In genomic region chr15:83029725-83030718, GRCm38 (mm10) we compare ENCODE assay signal across 8 mouse cellular contexts. TPM values are rescaled to one million over a fixed set of nuclear protein-coding genes. Genes with fewer than 3 reads are reported as not detected.
DNase-seq lines count a peak whose midpoint lies in the region; ATAC-seq lines count a peak whose summit lies in the region.

No protein-coding gene starts in this region.

- no peak overlapping the region for H3K4me3 ChIP-seq in heart, embryonic 14.5 days (ENCODE audit: control insufficient read depth in 1 of 2, insufficient read depth in 1 of 2, low read depth in 1 of 2, low read length in 2 of 2)
- H3K4me3 ChIP-seq in embryonic facial prominence, embryonic 13.5 days, result no peak overlapping the region
- peak overlapping the region; percentile 26 for H3K4me3 ChIP-seq in liver, embryonic 16.5 days (ENCODE audit: low read depth, low read length)

- no peak for DNase-seq in heart, adult 18-20 months
- peak; percentile 55 for DNase-seq in 416B (ENCODE audit: low read depth)
- no peak for DNase-seq in adrenal gland, postnatal 25 days
- DNase-seq in Muller cell, postnatal 12 days (ENCODE audit: inconsistent ontology term), result no peak
- DNase-seq in frontal cortex, postnatal 10 days (ENCODE audit: low spot score in 2 of 2), result no peak

- H3K27ac ChIP-seq in heart, embryonic 14.5 days (replicated peaks in 1 of 2; ENCODE audit: control insufficient read depth in 1 of 2, insufficient read depth in 1 of 2, low read depth in 2 of 2, low read length in 2 of 2), result peak overlapping the region; percentile 1 to 10; a peak in 1 of 4 replicates
- peak overlapping the region; percentile 66 for H3K27ac ChIP-seq in embryonic facial prominence, embryonic 13.5 days
- no peak overlapping the region for H3K27ac ChIP-seq in liver, embryonic 16.5 days (ENCODE audit: low read length)

- no peak for ATAC-seq in heart, embryonic 14.5 days (ENCODE audit: insufficient number of reproducible peaks, insufficient read depth, low FRiP score, low read depth)
- no peak for ATAC-seq in embryonic facial prominence, embryonic 13.5 days (ENCODE audit: insufficient number of reproducible peaks, insufficient read depth, low FRiP score, low TSS enrichment, low read depth)
- ATAC-seq in liver, embryonic 16.5 days (ENCODE audit: low read depth), result no peak

- H3K36me3 ChIP-seq in heart, embryonic 14.5 days (ENCODE audit: control insufficient read depth, insufficient read depth, low read length), result no peaks in the 10 kb centered on the region
- H3K36me3 ChIP-seq in embryonic facial prominence, embryonic 13.5 days, result no peaks in the 10 kb centered on the region
- no peaks in the 10 kb centered on the region for H3K36me3 ChIP-seq in liver, embryonic 16.5 days (ENCODE audit: control insufficient read depth, insufficient read depth)

- H3K4me1 ChIP-seq in heart, embryonic 14.5 days (ENCODE audit: control insufficient read depth in 2 of 2, insufficient read depth in 2 of 2, low read length in 2 of 2), result peaks cover 39 to 54% of the 10 kb centered on the region in 2 experiments
- peaks cover 58% of the 10 kb centered on the region for H3K4me1 ChIP-seq in embryonic facial prominence, embryonic 13.5 days
- no peaks in the 10 kb centered on the region for H3K4me1 ChIP-seq in liver, embryonic 16.5 days (ENCODE audit: control insufficient read depth, low read depth, low read length)

- H3K9me3 ChIP-seq in heart, embryonic 14.5 days (ENCODE audit: control insufficient read depth, low read length), result no peaks in the 10 kb centered on the region
- no peaks in the 10 kb centered on the region for H3K9me3 ChIP-seq in embryonic facial prominence, embryonic 13.5 days
- H3K9me3 ChIP-seq in liver, embryonic 16.5 days (replicated peaks; ENCODE audit: control insufficient read depth, low read length), result no peaks in the 10 kb centered on the region

- H3K4me2 ChIP-seq in heart, embryonic 14.5 days (ENCODE audit: low read length), result no peak overlapping the region
- no peak overlapping the region for H3K4me2 ChIP-seq in embryonic facial prominence, embryonic 13.5 days
- peak overlapping the region; percentile 18; the same call in 1 of the 2 replicates for H3K4me2 ChIP-seq in liver, embryonic 16.5 days (ENCODE audit: low read depth, low read length)

- 49% methylated on average over 11 of the region's 11 CpGs for WGBS in heart, embryonic 14.5 days
- 36% methylated on average over 11 of the region's 11 CpGs for WGBS in embryonic facial prominence, embryonic 13.5 days
- 37% methylated on average over 11 of the region's 11 CpGs for WGBS in liver, embryonic 16.5 days (ENCODE audit: insufficient replicate concordance)

- no peak overlapping the region for H3K9ac ChIP-seq in heart, embryonic 14.5 days (ENCODE audit: low read length)
- H3K9ac ChIP-seq in embryonic facial prominence, embryonic 13.5 days, result peak overlapping the region; percentile 38; the same call in 1 of the 2 replicates
- no peak overlapping the region for H3K9ac ChIP-seq in liver, embryonic 16.5 days (ENCODE audit: low read depth, low read length)

- peaks cover 11% of the 10 kb centered on the region for H3K27me3 ChIP-seq in heart, embryonic 14.5 days (ENCODE audit: control insufficient read depth, insufficient read depth, low read length)
- peaks cover 15% of the 10 kb centered on the region for H3K27me3 ChIP-seq in embryonic facial prominence, embryonic 13.5 days
- no peaks in the 10 kb centered on the region; the same call in none of the 2 replicates for H3K27me3 ChIP-seq in liver, embryonic 16.5 days (ENCODE audit: control insufficient read depth, insufficient read depth, low read depth, low read length)

RNA-seq across cellular contexts. Expression of gene Nfam1, which starts 3.1 kb away (rescaled TPM):
- polyA plus RNA-seq in heart, embryonic 14.5 days (2014; fragmentation: Nextera tagmentation; extraction: Ambion mirVana), result 1.9 and 2.6 TPM in 2 replicates
- 1 to 10 TPM; 1.5 to 2.0 TPM for total RNA-seq in heart, adult 18-20 months (2021)
- 3.6 and 3.7 TPM in 2 replicates for polyA plus RNA-seq in embryonic facial prominence, embryonic 13.5 days (2015; fragmentation: Nextera tagmentation; extraction: Ambion mirVana)
- polyA plus RNA-seq in liver, embryonic 16.5 days (2015; fragmentation: Nextera tagmentation; extraction: Ambion mirVana), result 12.5 and 14.3 TPM in 2 replicates
- total RNA-seq in adrenal gland, postnatal 25 days (2021), result 1.2 and 1.5 TPM in 2 replicates

RNA-seq across cellular contexts. Expression of gene Tcf20, which starts 42.4 kb away (rescaled TPM):
- polyA plus RNA-seq in heart, embryonic 14.5 days (2014; fragmentation: Nextera tagmentation; extraction: Ambion mirVana), result 6.7 and 7.2 TPM in 2 replicates
- 10 to 100 TPM; 48.2 to 56.6 TPM for total RNA-seq in heart, adult 18-20 months (2021)
- 15.2 and 15.8 TPM in 2 replicates for polyA plus RNA-seq in embryonic facial prominence, embryonic 13.5 days (2015; fragmentation: Nextera tagmentation; extraction: Ambion mirVana)
- polyA plus RNA-seq in liver, embryonic 16.5 days (2015; fragmentation: Nextera tagmentation; extraction: Ambion mirVana), result 2.1 and 2.4 TPM in 2 replicates
- total RNA-seq in adrenal gland, postnatal 25 days (2021), result 87.9 and 103 TPM in 2 replicates

RNA-seq across cellular contexts. Expression of gene Serhl, which starts 59.3 kb away (rescaled TPM):
- polyA plus RNA-seq in heart, embryonic 14.5 days (2014; fragmentation: Nextera tagmentation; extraction: Ambion mirVana), result 63.9 and 80.1 TPM in 2 replicates
- total RNA-seq in heart, adult 18-20 months (2021), result 10 to 100 TPM; 46.1 to 55.5 TPM
- polyA plus RNA-seq in embryonic facial prominence, embryonic 13.5 days (2015; fragmentation: Nextera tagmentation; extraction: Ambion mirVana), result 60.9 and 68.9 TPM in 2 replicates
- 15.8 and 16.6 TPM in 2 replicates for polyA plus RNA-seq in liver, embryonic 16.5 days (2015; fragmentation: Nextera tagmentation; extraction: Ambion mirVana)
- 53.0 and 70.8 TPM in 2 replicates for total RNA-seq in adrenal gland, postnatal 25 days (2021)
